8 mouse cellular contexts compared by ENCODE assay signal in genomic region chr3:146177748-146178582, GRCm38 (mm10). TPM values are rescaled to one million over a fixed set of nuclear protein-coding genes. Genes with fewer than 3 reads are reported as not detected.
DNase-seq lines count a peak whose midpoint lies in the region; ATAC-seq and TF ChIP-seq lines count a peak whose summit lies in the region.

No protein-coding gene starts in this region.

- intact Hi-C loops in heart, postnatal 36 days (cut with DNase I): loop anchor here (1.0 to 2.0 kb wide), 4 partner anchors 23 to 235 kb away; no protein-coding TSS in a partner anchor

- no peaks in the 10 kb centered on the region for H3K9me3 ChIP-seq in ES-E14 (ENCODE audit: control insufficient read depth, insufficient read depth, low read depth, low read length)
- H3K9me3 ChIP-seq in forebrain, embryonic 16.5 days (ENCODE audit: control insufficient read depth, low read length): no peaks in the 10 kb centered on the region
- H3K9me3 ChIP-seq in neural tube, embryonic 15.5 days (replicated peaks): no peaks in the 10 kb centered on the region

- in situ Hi-C loops in ES-E14 (cut with MboI; ENCODE audit: low sequenced_read_pairs in 2 of 2, unreplicated experiment in 2 of 2): loop anchor here (5.0 to 25.0 kb wide), 4 partner anchors 121 to 766 kb away; no protein-coding TSS in a partner anchor

- H3K27ac ChIP-seq in ES-E14 (ENCODE audit: insufficient read depth, low read depth, low read length, poor library complexity, severe bottlenecking): no peak overlapping the region
- H3K27ac ChIP-seq in forebrain, embryonic 16.5 days (ENCODE audit: low read length): no peak overlapping the region
- peak overlapping the region; percentile 72 for H3K27ac ChIP-seq in neural tube, embryonic 15.5 days (replicated peaks)

- peaks cover 0 to 3% of the 10 kb centered on the region in 2 experiments; a peak in 1 of 4 replicates for H3K4me1 ChIP-seq in ES-E14 (ENCODE audit: control insufficient read depth in 2 of 2, insufficient read depth in 2 of 2, low read length in 2 of 2, poor library complexity in 1 of 2)
- H3K4me1 ChIP-seq in forebrain, embryonic 16.5 days (replicated peaks; ENCODE audit: control insufficient read depth, insufficient read depth, low read length): peaks cover 4% of the 10 kb centered on the region; the same call in 1 of the 2 replicates
- H3K4me1 ChIP-seq in neural tube, embryonic 15.5 days: peaks cover 4% of the 10 kb centered on the region

- no peak overlapping the region for H3K9ac ChIP-seq in ES-E14 (ENCODE audit: insufficient read depth, low read depth, low read length, poor library complexity, severe bottlenecking)
- peak overlapping the region; percentile 51; the same call in 1 of the 2 replicates for H3K9ac ChIP-seq in forebrain, embryonic 16.5 days (replicated peaks; ENCODE audit: low read depth, low read length)
- H3K9ac ChIP-seq in neural tube, embryonic 15.5 days (replicated peaks): peak overlapping the region; percentile 46

- WGBS in forebrain, embryonic 16.5 days: 4% methylated on average over 16 of the region's 16 CpGs
- 5% methylated on average over 16 of the region's 16 CpGs for WGBS in neural tube, embryonic 15.5 days

- DNase-seq in ES-E14 (ENCODE audit: low read depth, low spot score): peak; percentile 72
- DNase-seq in cerebellum, adult 11-12 months: peak; percentile 29
- DNase-seq in heart, postnatal 36 days: peak; percentile 79 to 83
- peak; percentile 56 to 85 for DNase-seq in layer of hippocampus, adult 18-20 months (ENCODE audit: low spot score in 2 of 2)
- peak; percentile 62 to 67 for DNase-seq in lung, adult 18-20 months
- peak; percentile 91 for DNase-seq in testis, postnatal 10 days (ENCODE audit: low spot score)

- peak overlapping the region in 1 of 2 experiments; percentile 49; a peak in 2 of 4 replicates for H3K4me3 ChIP-seq in ES-E14 (ENCODE audit: insufficient read depth in 1 of 2, low read depth in 1 of 2, low read length in 2 of 2, poor library complexity in 1 of 2, severe bottlenecking in 1 of 2)
- peak overlapping the region; percentile 39 for H3K4me3 ChIP-seq in forebrain, embryonic 16.5 days (replicated peaks; ENCODE audit: low read length)
- peak overlapping the region; percentile 30 for H3K4me3 ChIP-seq in neural tube, embryonic 15.5 days (replicated peaks)

- no peaks in the 10 kb centered on the region for H3K36me3 ChIP-seq in ES-E14 (ENCODE audit: control insufficient read depth, insufficient read depth, low read length, poor library complexity, severe bottlenecking)
- H3K36me3 ChIP-seq in forebrain, embryonic 16.5 days (ENCODE audit: control insufficient read depth, insufficient read depth): no peaks in the 10 kb centered on the region
- no peaks in the 10 kb centered on the region for H3K36me3 ChIP-seq in neural tube, embryonic 15.5 days

- H3K27me3 ChIP-seq in forebrain, embryonic 16.5 days (replicated peaks; ENCODE audit: control insufficient read depth, insufficient read depth, low read length): no peaks in the 10 kb centered on the region; the same call in 1 of the 2 replicates
- peaks cover 9% of the 10 kb centered on the region for H3K27me3 ChIP-seq in neural tube, embryonic 15.5 days (replicated peaks)

- peak overlapping the region; percentile 58 for H3K4me2 ChIP-seq in forebrain, embryonic 16.5 days (ENCODE audit: low read length)
- H3K4me2 ChIP-seq in neural tube, embryonic 15.5 days: peak overlapping the region; percentile 60

- peak; percentile 90 for ATAC-seq in forebrain, embryonic 16.5 days
- peak; percentile 90 for ATAC-seq in neural tube, embryonic 15.5 days (ENCODE audit: low FRiP score)

TF ChIP-seq in ES-E14, 5 proteins besides CTCF, POLR2A, EP300 and RAD21:
- TF ChIP-seq ZNF384 (IDR thresholded peaks at IDR 0.05; ENCODE audit: low read depth, low read length): no peak
- peak; percentile 74 for TF ChIP-seq ZC3H11A (IDR thresholded peaks at IDR 0.05; ENCODE audit: borderline replicate concordance, low read depth, low read length)

RNA-seq across cellular contexts. Expression of gene Mcoln2, which starts 28.3 kb away (rescaled TPM):
- total RNA-seq in ES-E14 (2012; rRNA removed): 0.11 and 0.40 TPM in 2 replicates
- 0.10 TPM in 1 of 2 replicates, not detected in the other for polyA plus RNA-seq in forebrain, embryonic 16.5 days (2015; fragmentation: Nextera tagmentation; extraction: Ambion mirVana)
- under 1 TPM; 0.22 to 0.25 TPM for total RNA-seq in heart, postnatal 36 days (2021)
- not detected for total RNA-seq in layer of hippocampus, adult 18-20 months (2021)
- 0.37 and 2.3 TPM in 2 replicates for polyA plus RNA-seq in neural tube, embryonic 15.5 days (2015; fragmentation: Nextera tagmentation; extraction: Ambion mirVana)

RNA-seq across cellular contexts. Expression of gene Lpar3, which starts 42.8 kb away (rescaled TPM):
- total RNA-seq in ES-E14 (2012; rRNA removed): 0.63 and 0.89 TPM in 2 replicates
- 0.30 and 0.35 TPM in 2 replicates for polyA plus RNA-seq in forebrain, embryonic 16.5 days (2015; fragmentation: Nextera tagmentation; extraction: Ambion mirVana)
- total RNA-seq in heart, postnatal 36 days (2021): under 1 TPM; 0.24 to 0.28 TPM
- under 1 TPM; 0.33 to 0.45 TPM for total RNA-seq in layer of hippocampus, adult 18-20 months (2021)
- 0.78 and 1.3 TPM in 2 replicates for polyA plus RNA-seq in neural tube, embryonic 15.5 days (2015; fragmentation: Nextera tagmentation; extraction: Ambion mirVana)

Comparison
In these comparisons a context has a peak if more than half of its experiments do, and no peak if none do; other contexts are left out.
1. DNase-seq: peak in every context shown above with its lines; median percentile 91 in testis, postnatal 10 days; 81 in heart, postnatal 36 days; 72 in ES-E14; 70 in layer of hippocampus, adult 18-20 months; 64 in lung, adult 18-20 months; 29 in cerebellum, adult 11-12 months.